Mouse (Mus musculus) G1E (cell line): ENCODE data around the gene Elp5. TPM values are rescaled to one million over a fixed set of nuclear protein-coding genes. Genes with fewer than 3 reads are reported as not detected.
"Not testable (repeated sequence)": the region's sequence is repeated elsewhere in the genome, so short reads cannot be mapped to it uniquely, and the experiment has no call there.

ENCODE experiments used
- ATAC-seq: 2 replicates; pipeline ENCODE4 v1.8.0; 2016; ENCODE audit warnings: mild to moderate bottlenecking; ENCODE audit not compliant: insufficient number of reproducible peaks, poor library complexity, low FRiP score, severe bottlenecking; ENCODE audit errors: extremely low read depth
- DNase-seq: peaks from one replicate; pipeline ENCODE4 v3.0.0; 2012; ENCODE audit warnings: low spot score
- H3K27me3 ChIP-seq: 2 replicates; pipeline ENCODE4 v1.6.1; 2012; ENCODE audit warnings: mild to moderate bottlenecking, low read length, inconsistent platforms; ENCODE audit not compliant: insufficient read depth
- H3K36me3 ChIP-seq: replicated peaks from 2 replicates; pipeline ENCODE3; 2012; ENCODE audit warnings: mild to moderate bottlenecking, inconsistent platforms
- H3K4me1 ChIP-seq: 2 replicates; pipeline ENCODE4 v1.6.1; 2012; ENCODE audit warnings: low read depth, low read length, inconsistent platforms, mixed read lengths; ENCODE audit not compliant: insufficient read depth
- H3K4me3 ChIP-seq: 2 replicates; pipeline ENCODE4 v1.5.1; 2012; ENCODE audit warnings: low read depth, mild to moderate bottlenecking, inconsistent platforms, low read length, moderate library complexity, mixed read lengths
- H3K9me3 ChIP-seq: replicated peaks from 2 replicates; pipeline ENCODE4 v1.6.1; 2012; ENCODE audit warnings: inconsistent platforms
- CTCF ChIP-seq: IDR thresholded peaks from 2 replicates; pipeline ENCODE4 v1.5.1; 2012; ENCODE audit warnings: low read depth, low read length, inconsistent platforms, mixed read lengths
- GATA1 ChIP-seq: IDR thresholded peaks from 2 replicates; pipeline ENCODE4 v1.6.1; 2012; ENCODE audit warnings: borderline replicate concordance, low read length, inconsistent platforms, mixed read lengths
- GATA2 ChIP-seq: IDR thresholded peaks from 2 replicates; pipeline ENCODE4 v1.6.1; 2012; ENCODE audit warnings: low read depth, low read length, inconsistent platforms, borderline replicate concordance
- POLR2AphosphoS5 ChIP-seq: IDR thresholded peaks from 2 replicates; pipeline ENCODE4 v1.6.1; 2012; ENCODE audit warnings: low read depth, low read length, inconsistent platforms; ENCODE audit not compliant: insufficient replicate concordance
- TAL1 ChIP-seq: conservative IDR thresholded peaks from 2 replicates; pipeline ENCODE4 v1.6.1; 2012; ENCODE audit warnings: low read depth, low read length, inconsistent platforms, mixed read lengths
- polyA plus RNA-seq: library from polyadenylated mRNA; stranded (reverse); fragments of >175 nt; gene quantifications from 2 replicates; pipeline ENCODE4 v1.2.3, GENCODE M21; 2012
- total RNA-seq, 2 experiments: library from RNA; stranded (forward) in 1 of 2; stranded (reverse) in 1 of 2; fragments of 200-1000 nt in 1 of 2; fragments of >200 nt in 1 of 2; fragmentation: Nextera tagmentation in 1 of 2; gene quantifications; 2 replicates each; pipeline ENCODE4 v1.2.3; 2014 to 2017

Elp5 gene
- total and polyA plus RNA-seq, 3 experiments: 10.4 to 72.7 (median 69.9) TPM

GRCm38 (mm10) chr11:70020022-70020631 is 37.8 kb upstream of the Elp5 start:
- TF ChIP-seq TAL1 (no peak), GATA2 (no peak), GATA1 (no peak), POLR2AphosphoS5 (no peak)
- no peak overlapping the region for H3K4me3 ChIP-seq
- peaks cover 23% of the 10 kb centered on the region for H3K27me3 ChIP-seq
- DNase-seq: no peak
- H3K9me3 ChIP-seq: no peaks in the 10 kb centered on the region
- H3K36me3 ChIP-seq: no peaks in the 10 kb centered on the region
- H3K4me1 ChIP-seq: peaks cover 57% of the 10 kb centered on the region
- ATAC-seq: no peak

GRCm38 (mm10) chr11:70019495-70020021 is 37.2 kb upstream of the Elp5 start:
- Histone ChIP-seq H3K4me1 (peaks cover 62% of the 10 kb centered on the region), H3K27me3 (peaks cover 18% of the 10 kb centered on the region), H3K36me3 (no peaks in the 10 kb centered on the region), H3K4me3 (no peak overlapping the region), H3K9me3 (no peaks in the 10 kb centered on the region)
- DNase-seq: no peak
- TF ChIP-seq GATA2 (no peak), TAL1 (no peak), GATA1 (no peak), CTCF (no peak), POLR2AphosphoS5 (no peak)
- no peak for ATAC-seq

GRCm38 (mm10) chr11:70018131-70018990 is 36.0 kb upstream of the Elp5 start:
- Histone ChIP-seq H3K4me3 (peak overlapping the region; percentile 64), H3K4me1 (peaks cover 70% of the 10 kb centered on the region), H3K9me3 (no peaks in the 10 kb centered on the region), H3K36me3 (peaks cover 12% of the 10 kb centered on the region), H3K27me3 (peaks cover 6% of the 10 kb centered on the region)
- DNase-seq (no peak), ATAC-seq (no peak)
- no peak for TF ChIP-seq GATA1
- TF ChIP-seq POLR2AphosphoS5: no peak
- TF ChIP-seq TAL1: no peak
- TF ChIP-seq CTCF: no peak
- no peak for TF ChIP-seq GATA2

- Histone ChIP-seq H3K27me3 (peaks cover 5% of the 10 kb centered on the region; the same call in 1 of the 2 replicates), H3K9me3 (no peaks in the 10 kb centered on the region), H3K4me3 (no peak overlapping the region), H3K4me1 (peaks cover 70% of the 10 kb centered on the region), H3K36me3 (peaks cover 22% of the 10 kb centered on the region)
- DNase-seq (no peak), ATAC-seq (no peak)
- TF ChIP-seq TAL1 (no peak), CTCF (no peak), POLR2AphosphoS5 (no peak), GATA1 (no peak), GATA2 (no peak)
These were observed 35.0 kb upstream of the Elp5 start for GRCm38 (mm10) chr11:70017199-70017767.

- Histone ChIP-seq H3K4me3 (no peak within 1 kb of the TSS), H3K36me3 (peaks cover 28% of the 10 kb centered on the region), H3K9me3 (no peaks in the 10 kb centered on the region), H3K4me1 (peaks cover 68% of the 10 kb centered on the region), H3K27me3 (peaks cover 3% of the 10 kb centered on the region; the same call in 1 of the 2 replicates)
- ATAC-seq (no peak), DNase-seq (no peak)
- TF ChIP-seq CTCF: no peak
- TF ChIP-seq GATA2: no peak
- TF ChIP-seq GATA1: no peak
- TF ChIP-seq POLR2AphosphoS5: no peak
- TF ChIP-seq TAL1: no peak
These were observed 34.4 kb upstream of the Elp5 start, which contains the start of gene Dlg4 for GRCm38 (mm10) chr11:70016669-70017068. Gene Dlg4 (plus strand): TSS chr11:70016942.

- H3K4me1 ChIP-seq: peaks cover 63% of the 10 kb centered on the region
- not testable (repeated sequence) for H3K4me3 ChIP-seq, ATAC-seq
These were observed 33.9 kb upstream of the Elp5 start for GRCm38 (mm10) chr11:70016177-70016576.

More at GRCm38 (mm10) chr11:70016177-70016576, 33.9 kb upstream of the Elp5 start:
- not testable (repeated sequence) for H3K9me3 ChIP-seq, DNase-seq, H3K27me3 ChIP-seq
- H3K36me3 ChIP-seq: peaks cover 33% of the 10 kb centered on the region
